Mouse (Mus musculus): ENCODE data around the gene Ppp3cb.

The Ppp3cb gene

GRCm38 (mm10) chr14:20480195-20480579 lies 66.2 kb downstream of the Ppp3cb start:
- no peak for DNase-seq (ENCODE audit: low spot score in 2 of 2)

- peak; percentile 70 to 72 for DNase-seq (ENCODE audit: low spot score in 2 of 2)
Measured at GRCm38 (mm10) chr14:20479291-20480194, 66.8 kb downstream of the Ppp3cb start, which contains the start of gene Anxa7. Gene Anxa7 (minus strand): TSS chr14:20480133.

GRCm38 (mm10) chr14:20478801-20479200 lies 67.6 kb downstream of the Ppp3cb start:
- no peak for DNase-seq (ENCODE audit: low spot score in 2 of 2)

- DNase-seq (ENCODE audit: low spot score in 2 of 2): no peak
Measured at GRCm38 (mm10) chr14:20478385-20478784, 68.0 kb downstream of the Ppp3cb start.

- no peak for DNase-seq (ENCODE audit: low spot score in 2 of 2)
Measured at GRCm38 (mm10) chr14:20477261-20478025, 68.9 kb downstream of the Ppp3cb start.

GRCm38 (mm10) chr14:20460216-20460615 lies 86.2 kb downstream of the Ppp3cb start:
- DNase-seq (ENCODE audit: low spot score in 2 of 2): no peak

GRCm38 (mm10) chr14:20458378-20458777 lies 88.0 kb downstream of the Ppp3cb start:
- no peak for DNase-seq (ENCODE audit: low spot score in 2 of 2)

GRCm38 (mm10) chr14:20452929-20453328 lies 93.4 kb downstream of the Ppp3cb start:
- no peak for DNase-seq (ENCODE audit: low spot score in 2 of 2)

GRCm38 (mm10) chr14:20451765-20452331 lies 94.5 kb downstream of the Ppp3cb start, which contains the start of gene Cfap70:
Gene Cfap70 (minus strand): TSS chr14:20452226.
- peak; percentile 32 to 44 for DNase-seq (ENCODE audit: low spot score in 2 of 2)

GRCm38 (mm10) chr14:20451302-20451701 lies 95.1 kb downstream of the Ppp3cb start:
- no peak for DNase-seq (ENCODE audit: low spot score in 2 of 2)
